Mouse (Mus musculus): ENCODE results near the gene Taf1b. TPM values are rescaled to one million over a fixed set of nuclear protein-coding genes. Genes with fewer than 3 reads are reported as not detected.

Gene Taf1b
- polyA plus RNA-seq, 1 experiment from 2014 or later, result 16.9 TPM

DNA sequence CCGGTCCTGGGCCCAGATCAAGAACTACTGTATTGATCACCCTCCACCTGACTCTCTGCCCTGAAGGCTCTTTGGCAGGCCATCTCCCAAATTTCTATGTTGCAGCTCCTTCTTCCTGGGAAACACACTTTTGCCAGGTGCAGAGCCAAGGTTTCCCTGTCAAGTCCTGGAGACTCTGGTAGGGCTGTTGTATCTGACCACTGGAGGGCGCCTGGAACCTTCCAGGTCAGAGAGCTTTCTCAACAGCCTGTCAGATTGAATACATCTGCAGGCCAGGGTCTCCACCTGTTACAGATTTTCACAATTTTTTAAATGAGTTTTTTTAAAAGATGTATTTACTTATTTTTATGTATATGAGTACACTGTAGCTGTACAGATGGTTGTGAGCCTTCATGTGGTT is 105.1 kb downstream of the Taf1b start:
- Histone ChIP-seq H3K9ac (replicated peaks; ENCODE audit: low read depth) (no peak overlapping the region), H3K4me1 (ENCODE audit: insufficient read depth, low read depth, low read length) (no peaks in the 10 kb centered on the region), H3K27me3 (replicated peaks; ENCODE audit: insufficient read depth, low read length) (no peaks in the 10 kb centered on the region), H3K36me3 (ENCODE audit: insufficient read depth, low read length) (no peaks in the 10 kb centered on the region), H3K4me2 (replicated peaks; ENCODE audit: low read depth, low read length) (no peak overlapping the region), H3K4me3 (ENCODE audit: low read depth, low read length) (no peak overlapping the region), H3K9me3 (ENCODE audit: low read length) (no peaks in the 10 kb centered on the region), H3K27ac (ENCODE audit: low read length) (no peak overlapping the region)
- DNase-seq (ENCODE audit: low spot score) (peak; percentile 80), ATAC-seq (0 out of 2 replicates have a peak, but pooled peaks have one; percentile 37)
- WGBS, result 37% methylated on average over 2 of the region's 2 CpGs
- TF ChIP-seq CTCF (IDR thresholded peaks at IDR 0.05) (peak; percentile 83), EP300 (IDR thresholded peaks at IDR 0.05) (no peak)

DNA sequence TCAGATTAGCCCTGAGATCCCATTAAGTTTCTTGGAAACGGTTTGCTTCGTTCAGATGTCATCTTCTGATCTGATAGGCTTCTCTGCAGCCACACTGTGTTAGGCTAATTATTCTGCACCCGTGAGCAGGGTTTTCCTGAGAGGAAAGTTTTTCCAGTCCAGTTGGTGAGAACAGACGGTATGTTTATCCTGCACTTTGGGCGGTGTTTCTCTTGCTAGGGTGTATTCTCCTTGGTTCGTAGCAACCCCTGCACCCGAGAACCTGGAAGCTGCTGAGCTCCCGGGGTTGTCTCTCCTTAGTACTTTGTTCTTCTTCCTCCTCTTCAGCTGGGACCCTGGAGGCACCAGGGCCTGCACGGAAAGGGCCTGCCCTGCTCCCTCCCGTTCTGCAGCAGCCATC is 108.0 kb downstream of the Taf1b start:
- TF ChIP-seq EP300 (IDR thresholded peaks at IDR 0.05) (no peak), CTCF (IDR thresholded peaks at IDR 0.05) (no peak)
- ATAC-seq, result no peak
- Histone ChIP-seq H3K4me2 (replicated peaks; ENCODE audit: low read depth, low read length) (no peak overlapping the region), H3K4me1 (ENCODE audit: insufficient read depth, low read depth, low read length) (no peaks in the 10 kb centered on the region), H3K9ac (replicated peaks; ENCODE audit: low read depth) (no peak overlapping the region), H3K27me3 (replicated peaks; ENCODE audit: insufficient read depth, low read length) (no peaks in the 10 kb centered on the region), H3K9me3 (ENCODE audit: low read length) (no peaks in the 10 kb centered on the region), H3K36me3 (ENCODE audit: insufficient read depth, low read length) (no peaks in the 10 kb centered on the region), H3K4me3 (ENCODE audit: low read depth, low read length) (no peak overlapping the region), H3K27ac (ENCODE audit: low read length) (no peak overlapping the region)
- DNase-seq (ENCODE audit: low spot score), result no peak
- 64% methylated on average over 10 of the region's 10 CpGs for WGBS

Other genes starting within 250 kb of the Taf1b start
- gene Grhl1, start 73.9 kb downstream of the Taf1b start, polyA plus RNA-seq (2015; fragmentation: Nextera tagmentation; extraction: Ambion mirVana), result 3.0 and 4.0 TPM in 2 replicates
- gene Klf11, start 152.9 kb downstream of the Taf1b start, polyA plus RNA-seq (2015; fragmentation: Nextera tagmentation; extraction: Ambion mirVana), result 22.1 and 26.0 TPM in 2 replicates
- gene Cys1, start 183.5 kb downstream of the Taf1b start, polyA plus RNA-seq (2015; fragmentation: Nextera tagmentation; extraction: Ambion mirVana), result 1.7 and 2.3 TPM in 2 replicates
- gene Rrm2, start 209.9 kb downstream of the Taf1b start, polyA plus RNA-seq (2015; fragmentation: Nextera tagmentation; extraction: Ambion mirVana), result 16.3 and 20.7 TPM in 2 replicates

All from lung, postnatal 0 days (tissue).